Mouse (Mus musculus): Measurements from ENCODE around the gene Ddr2. TPM values are rescaled to one million over a fixed set of nuclear protein-coding genes. Genes with fewer than 3 reads are reported as not detected.

Ddr2 gene
- total and polyA plus RNA-seq, 3 experiments = 0.17 to 0.37 (median 0.30) TPM

GRCm38 (mm10) chr1:170149756-170150155, 39.2 kb upstream of the Ddr2 start:
- TF ChIP-seq MAX (IDR thresholded peaks at IDR 0.05; ENCODE audit: low read length) (no peak), MXI1 (IDR thresholded peaks at IDR 0.05; ENCODE audit: low read depth, low read length) (no peak), RCOR1 (conservative IDR thresholded peaks at IDR 0.05; ENCODE audit: low read depth, low read length) (no peak), PAX5 (IDR thresholded peaks at IDR 0.05; ENCODE audit: low read length) (no peak), MYC (IDR thresholded peaks at IDR 0.05; ENCODE audit: low read depth, low read length) (0 out of 2 replicates have a peak, but pooled peaks have one; percentile 24), MAZ (IDR thresholded peaks at IDR 0.05; ENCODE audit: low read depth, low read length) (no peak)
- no peak overlapping the region for H3K9ac ChIP-seq (ENCODE audit: insufficient read depth, low read depth)
- no peak overlapping the region for H3K4me3 ChIP-seq (replicated peaks in 1 of 3; ENCODE audit: low read depth in 2 of 3, low read length in 2 of 3, poor library complexity in 1 of 3)
- H3K9me3 ChIP-seq (replicated peaks; ENCODE audit: low read length) = no peaks in the 10 kb centered on the region
- no peak overlapping the region for H3K4me2 ChIP-seq (ENCODE audit: insufficient read depth, low read depth, poor library complexity, severe bottlenecking)
- H3K36me3 ChIP-seq (replicated peaks in 1 of 2; ENCODE audit: control insufficient read depth in 1 of 2, insufficient read depth in 1 of 2, low read length in 1 of 2) = peaks cover 24 to 57% of the 10 kb centered on the region in 2 experiments
- peaks cover 5 to 49% of the 10 kb centered on the region in 2 experiments; a peak in 2 of 4 replicates for H3K4me1 ChIP-seq (ENCODE audit: control insufficient read depth in 1 of 2, insufficient read depth in 2 of 2)
- dilution Hi-C loops (cut with MboI; ENCODE audit: extremely low pct_ligation_motif_present, extremely low pct_unique_long_range_greater_than_20kb, low sequenced_read_pairs) (no loop called here), in situ Hi-C loops (cut with MboI; ENCODE audit: low pct_ligation_motif_present, low pct_unique_long_range_greater_than_20kb, low sequenced_read_pairs) (loop anchor here (25.0 kb wide), 2 partner anchors 487 to 612 kb away; partner anchors contain the start of genes Nuf2 and Rgs5)
- H3K27ac ChIP-seq (ENCODE audit: insufficient read depth, low read depth) = no peak overlapping the region
- no peaks in the 10 kb centered on the region; the same call in 1 of the 2 replicates for H3K79me2 ChIP-seq (replicated peaks; ENCODE audit: control insufficient read depth, extremely low read depth, insufficient read depth, poor library complexity, severe bottlenecking)
- no peak for DNase-seq (ENCODE audit: extremely low read depth)
- H3K27me3 ChIP-seq (replicated peaks) = no peaks in the 10 kb centered on the region

GRCm38 (mm10) chr1:170148536-170148935, 38.0 kb upstream of the Ddr2 start:
- Histone ChIP-seq H3K4me2 (ENCODE audit: insufficient read depth, low read depth, poor library complexity, severe bottlenecking) (no peak overlapping the region), H3K9me3 (replicated peaks; ENCODE audit: low read length) (no peaks in the 10 kb centered on the region), H3K27ac (ENCODE audit: insufficient read depth, low read depth) (no peak overlapping the region), H3K4me1 (ENCODE audit: control insufficient read depth in 1 of 2, insufficient read depth in 2 of 2) (peaks cover 2 to 41% of the 10 kb centered on the region in 2 experiments; a peak in 2 of 4 replicates), H3K79me2 (replicated peaks; ENCODE audit: control insufficient read depth, extremely low read depth, insufficient read depth, poor library complexity, severe bottlenecking) (no peaks in the 10 kb centered on the region; the same call in 1 of the 2 replicates), H3K9ac (ENCODE audit: insufficient read depth, low read depth) (no peak overlapping the region), H3K27me3 (replicated peaks) (no peaks in the 10 kb centered on the region), H3K4me3 (replicated peaks in 1 of 3; ENCODE audit: low read depth in 2 of 3, low read length in 2 of 3, poor library complexity in 1 of 3) (no peak overlapping the region), H3K36me3 (replicated peaks in 1 of 2; ENCODE audit: control insufficient read depth in 1 of 2, insufficient read depth in 1 of 2, low read length in 1 of 2) (peaks cover 33 to 69% of the 10 kb centered on the region in 2 experiments)
- in situ Hi-C loops (cut with MboI; ENCODE audit: low pct_ligation_motif_present, low pct_unique_long_range_greater_than_20kb, low sequenced_read_pairs) = loop anchor here (25.0 kb wide), 1 partner anchor 486 kb away; the partner anchor contains the start of gene Rgs5
- no peak for DNase-seq (ENCODE audit: extremely low read depth)
- dilution Hi-C loops (cut with MboI; ENCODE audit: extremely low pct_ligation_motif_present, extremely low pct_unique_long_range_greater_than_20kb, low sequenced_read_pairs) = no loop called here
- no peak for TF ChIP-seq CHD1 (IDR thresholded peaks at IDR 0.05; ENCODE audit: low read depth, low read length)
- no peak for TF ChIP-seq GABPA (IDR thresholded peaks at IDR 0.05; ENCODE audit: insufficient replicate concordance, low read depth, low read length)
- no peak for TF ChIP-seq MAX (IDR thresholded peaks at IDR 0.05; ENCODE audit: low read length)

GRCm38 (mm10) chr1:170147651-170148448, 37.3 kb upstream of the Ddr2 start:
- H3K27me3 ChIP-seq (replicated peaks) = no peaks in the 10 kb centered on the region
- dilution Hi-C loops (cut with MboI; ENCODE audit: extremely low pct_ligation_motif_present, extremely low pct_unique_long_range_greater_than_20kb, low sequenced_read_pairs) = no loop called here
- H3K9me3 ChIP-seq (replicated peaks; ENCODE audit: low read length) = no peaks in the 10 kb centered on the region
- TF ChIP-seq CHD1 (IDR thresholded peaks at IDR 0.05; ENCODE audit: low read depth, low read length) (no peak), ZNF384 (IDR thresholded peaks at IDR 0.05; ENCODE audit: low read depth, low read length) (no peak), MAFK (IDR thresholded peaks at IDR 0.05; ENCODE audit: insufficient replicate concordance, low read length) (no peak), MEF2A (IDR thresholded peaks at IDR 0.05; ENCODE audit: borderline replicate concordance, low read depth, low read length) (no peak), CHD2 (IDR thresholded peaks at IDR 0.05; ENCODE audit: low read length) (no peak), ZC3H11A (IDR thresholded peaks at IDR 0.05; ENCODE audit: low read depth, low read length) (no peak), HCFC1 (IDR thresholded peaks at IDR 0.05; ENCODE audit: low read depth, low read length) (no peak), SMC3 (IDR thresholded peaks at IDR 0.05; ENCODE audit: low read depth, low read length) (no peak)
- in situ Hi-C loops (cut with MboI; ENCODE audit: low pct_ligation_motif_present, low pct_unique_long_range_greater_than_20kb, low sequenced_read_pairs) = loop anchor here (25.0 kb wide), 1 partner anchor 486 kb away; the partner anchor contains the start of gene Rgs5
- H3K4me2 ChIP-seq (ENCODE audit: insufficient read depth, low read depth, poor library complexity, severe bottlenecking) = no peak overlapping the region
- H3K9ac ChIP-seq (ENCODE audit: insufficient read depth, low read depth) = no peak overlapping the region
- DNase-seq (ENCODE audit: extremely low read depth) = no peak
- H3K4me3 ChIP-seq (replicated peaks in 1 of 3; ENCODE audit: low read depth in 2 of 3, low read length in 2 of 3, poor library complexity in 1 of 3) = no peak overlapping the region
- peaks cover 2 to 36% of the 10 kb centered on the region in 2 experiments; a peak in 2 of 4 replicates for H3K4me1 ChIP-seq (ENCODE audit: control insufficient read depth in 1 of 2, insufficient read depth in 2 of 2)
- no peak overlapping the region for H3K27ac ChIP-seq (ENCODE audit: insufficient read depth, low read depth)
- peaks cover 37 to 76% of the 10 kb centered on the region in 2 experiments for H3K36me3 ChIP-seq (replicated peaks in 1 of 2; ENCODE audit: control insufficient read depth in 1 of 2, insufficient read depth in 1 of 2, low read length in 1 of 2)
- H3K79me2 ChIP-seq (replicated peaks; ENCODE audit: control insufficient read depth, extremely low read depth, insufficient read depth, poor library complexity, severe bottlenecking) = no peaks in the 10 kb centered on the region; the same call in 1 of the 2 replicates

Data from CH12.LX (cell line).